Mouse (Mus musculus): ENCODE measurements around the gene Gm10570. TPM values are rescaled to one million over a fixed set of nuclear protein-coding genes. Genes with fewer than 3 reads are reported as not detected.
A peak's percentile ranks its signal among the peaks of the same experiment; 100 is the strongest.

The Gm10570 gene
- total and polyA plus RNA-seq, 2 experiments from 2014 or later, result 2.8 TPM; not detected in 1

GRCm38 (mm10) chr4:130322567-130322966 is 14.1 kb upstream of the Gm10570 start:
- H3K4me3 ChIP-seq (ENCODE audit: low read depth, low read length), result no peak overlapping the region
- TF ChIP-seq CTCF (IDR thresholded peaks at IDR 0.05; ENCODE audit: low read depth) (no peak), EP300 (IDR thresholded peaks at IDR 0.05; ENCODE audit: low read depth) (no peak)
- no peak overlapping the region for H3K9ac ChIP-seq (replicated peaks; ENCODE audit: low read depth, low read length)
- H3K9me3 ChIP-seq (replicated peaks; ENCODE audit: control insufficient read depth, low read length), result no peaks in the 10 kb centered on the region
- H3K27me3 ChIP-seq (ENCODE audit: control insufficient read depth, insufficient read depth, low read length), result no peaks in the 10 kb centered on the region
- peak overlapping the region; percentile 86; the same call in 1 of the 2 replicates for H3K27ac ChIP-seq (ENCODE audit: low read depth)
- WGBS, result 48% methylated on average over 7 of the region's 7 CpGs
- DNase-seq (ENCODE audit: low spot score) (no peak), ATAC-seq (ENCODE audit: insufficient read depth, low read depth) (no peak)
- peaks cover 8% of the 10 kb centered on the region; the same call in 1 of the 2 replicates for H3K4me1 ChIP-seq (ENCODE audit: control insufficient read depth, insufficient read depth)
- H3K4me2 ChIP-seq (ENCODE audit: low read depth, low read length), result no peak overlapping the region
- peaks cover 31% of the 10 kb centered on the region for H3K36me3 ChIP-seq (replicated peaks; ENCODE audit: control insufficient read depth, insufficient read depth, low read length)

GRCm38 (mm10) chr4:130321640-130322039 is 13.2 kb upstream of the Gm10570 start:
- peaks cover 28% of the 10 kb centered on the region for H3K36me3 ChIP-seq (replicated peaks; ENCODE audit: control insufficient read depth, insufficient read depth, low read length)
- TF ChIP-seq EP300 (IDR thresholded peaks at IDR 0.05; ENCODE audit: low read depth) (no peak), CTCF (IDR thresholded peaks at IDR 0.05; ENCODE audit: low read depth) (no peak)
- no peak overlapping the region for H3K4me2 ChIP-seq (ENCODE audit: low read depth, low read length)
- peaks cover 8% of the 10 kb centered on the region; the same call in 1 of the 2 replicates for H3K4me1 ChIP-seq (ENCODE audit: control insufficient read depth, insufficient read depth)
- ATAC-seq (ENCODE audit: insufficient read depth, low read depth), result no peak
- no peak overlapping the region for H3K4me3 ChIP-seq (ENCODE audit: low read depth, low read length)
- H3K27me3 ChIP-seq (ENCODE audit: control insufficient read depth, insufficient read depth, low read length), result no peaks in the 10 kb centered on the region
- 74% methylated on average over 7 of the region's 7 CpGs for WGBS
- H3K27ac ChIP-seq (ENCODE audit: low read depth), result 0 out of 2 replicates have a peak overlapping the region, but pooled peaks have one; percentile 86
- no peaks in the 10 kb centered on the region for H3K9me3 ChIP-seq (replicated peaks; ENCODE audit: control insufficient read depth, low read length)
- no peak for DNase-seq (ENCODE audit: low spot score)
- H3K9ac ChIP-seq (replicated peaks; ENCODE audit: low read depth, low read length), result no peak overlapping the region

GRCm38 (mm10) chr4:130319564-130319963 is 11.1 kb upstream of the Gm10570 start:
- Histone ChIP-seq H3K27ac (ENCODE audit: low read depth) (no peak overlapping the region), H3K36me3 (replicated peaks; ENCODE audit: control insufficient read depth, insufficient read depth, low read length) (peaks cover 25% of the 10 kb centered on the region), H3K4me2 (ENCODE audit: low read depth, low read length) (no peak overlapping the region), H3K9ac (replicated peaks; ENCODE audit: low read depth, low read length) (no peak overlapping the region), H3K4me1 (ENCODE audit: control insufficient read depth, insufficient read depth) (peaks cover 20% of the 10 kb centered on the region), H3K9me3 (replicated peaks; ENCODE audit: control insufficient read depth, low read length) (no peaks in the 10 kb centered on the region), H3K27me3 (ENCODE audit: control insufficient read depth, insufficient read depth, low read length) (no peaks in the 10 kb centered on the region), H3K4me3 (ENCODE audit: low read depth, low read length) (no peak overlapping the region)
- WGBS, result 84% methylated on average over 7 of the region's 7 CpGs
- no peak for ATAC-seq (ENCODE audit: insufficient read depth, low read depth)
- no peak for DNase-seq (ENCODE audit: low spot score)
- TF ChIP-seq EP300 (IDR thresholded peaks at IDR 0.05; ENCODE audit: low read depth), result no peak

GRCm38 (mm10) chr4:130318122-130318521 is 9.6 kb upstream of the Gm10570 start:
- no peak overlapping the region for H3K4me3 ChIP-seq (ENCODE audit: low read depth, low read length)
- 68% methylated on average over 3 of the region's 3 CpGs for WGBS
- no peaks in the 10 kb centered on the region for H3K9me3 ChIP-seq (replicated peaks; ENCODE audit: control insufficient read depth, low read length)
- H3K27ac ChIP-seq (ENCODE audit: low read depth), result peak overlapping the region; percentile 71; the same call in 1 of the 2 replicates
- peaks cover 16% of the 10 kb centered on the region; the same call in 1 of the 2 replicates for H3K4me1 ChIP-seq (ENCODE audit: control insufficient read depth, insufficient read depth)
- H3K36me3 ChIP-seq (replicated peaks; ENCODE audit: control insufficient read depth, insufficient read depth, low read length), result peaks cover 37% of the 10 kb centered on the region
- no peak overlapping the region for H3K9ac ChIP-seq (replicated peaks; ENCODE audit: low read depth, low read length)
- TF ChIP-seq EP300 (IDR thresholded peaks at IDR 0.05; ENCODE audit: low read depth) (no peak), CTCF (IDR thresholded peaks at IDR 0.05; ENCODE audit: low read depth) (no peak)
- ATAC-seq (ENCODE audit: insufficient read depth, low read depth) (no peak), DNase-seq (ENCODE audit: low spot score) (no peak)
- no peaks in the 10 kb centered on the region for H3K27me3 ChIP-seq (ENCODE audit: control insufficient read depth, insufficient read depth, low read length)
- no peak overlapping the region for H3K4me2 ChIP-seq (ENCODE audit: low read depth, low read length)

GRCm38 (mm10) chr4:130316691-130317090 is 8.2 kb upstream of the Gm10570 start:
- DNase-seq (ENCODE audit: low spot score), result no peak
- H3K36me3 ChIP-seq (replicated peaks; ENCODE audit: control insufficient read depth, insufficient read depth, low read length), result peaks cover 43% of the 10 kb centered on the region
- no peak overlapping the region for H3K4me3 ChIP-seq (ENCODE audit: low read depth, low read length)
- peak; percentile 55 for ATAC-seq (ENCODE audit: insufficient read depth, low read depth)
- TF ChIP-seq EP300 (IDR thresholded peaks at IDR 0.05; ENCODE audit: low read depth) (no peak), CTCF (IDR thresholded peaks at IDR 0.05; ENCODE audit: low read depth) (peak; percentile 35)
- peak overlapping the region; percentile 71 for H3K27ac ChIP-seq (ENCODE audit: low read depth)
- WGBS, result 42% methylated on average over 10 of the region's 10 CpGs
- peaks cover 20% of the 10 kb centered on the region; the same call in 1 of the 2 replicates for H3K4me1 ChIP-seq (ENCODE audit: control insufficient read depth, insufficient read depth)
- no peaks in the 10 kb centered on the region for H3K9me3 ChIP-seq (replicated peaks; ENCODE audit: control insufficient read depth, low read length)
- H3K4me2 ChIP-seq (ENCODE audit: low read depth, low read length), result no peak overlapping the region
- H3K27me3 ChIP-seq (ENCODE audit: control insufficient read depth, insufficient read depth, low read length), result no peaks in the 10 kb centered on the region
- no peak overlapping the region for H3K9ac ChIP-seq (replicated peaks; ENCODE audit: low read depth, low read length)

Measured in heart, postnatal 0 days (tissue).